Mouse (Mus musculus): Measurements from ENCODE around the gene Nifk. TPM values are rescaled to one million over a fixed set of nuclear protein-coding genes. Genes with fewer than 3 reads are reported as not detected.

Nifk gene
- polyA plus RNA-seq (2017; shearing (Covaris generic)): 10 to 100 TPM; 55.6 to 61.0 (median 60.9) TPM

- ATAC-seq: peak; percentile 99
These were observed at the start of gene Nifk for GRCm38 (mm10) chr1:118321661-118322201. Nifk (plus strand) TSS chr1:118321839.

- ATAC-seq: no peak
These were observed 46.5 kb upstream of the Nifk start for GRCm38 (mm10) chr1:118275139-118275538.

GRCm38 (mm10) chr1:118292291-118292690, 29.3 kb upstream of the Nifk start:
- ATAC-seq: no peak

- no peak for ATAC-seq
These were observed 27.4 kb upstream of the Nifk start for GRCm38 (mm10) chr1:118294192-118294591.

- no peak for ATAC-seq
These were observed 26.8 kb upstream of the Nifk start for GRCm38 (mm10) chr1:118294826-118295225.

- ATAC-seq: no peak
These were observed 25.0 kb upstream of the Nifk start for GRCm38 (mm10) chr1:118296673-118297072.

GRCm38 (mm10) chr1:118297719-118298118, 23.9 kb upstream of the Nifk start:
- no peak for ATAC-seq

GRCm38 (mm10) chr1:118310780-118311621, 10.6 kb upstream of the Nifk start:
- ATAC-seq: peak; percentile 85

- no peak for ATAC-seq
These were observed 9.9 kb upstream of the Nifk start, which contains the start of gene Tsn for GRCm38 (mm10) chr1:118311622-118312326. Tsn (minus strand) TSS chr1:118311739.

GRCm38 (mm10) chr1:118320696-118321095, 943 bp upstream of the Nifk start:
- ATAC-seq: no peak

- ATAC-seq: no peak
These were observed 13.4 kb downstream of the Nifk start for GRCm38 (mm10) chr1:118334749-118335713.

- peak; percentile 50 for ATAC-seq
These were observed 14.2 kb downstream of the Nifk start for GRCm38 (mm10) chr1:118335847-118336246.

GRCm38 (mm10) chr1:118337921-118338320, 16.3 kb downstream of the Nifk start:
- ATAC-seq: no peak

GRCm38 (mm10) chr1:118343649-118344435, 22.2 kb downstream of the Nifk start:
- ATAC-seq: no peak

- no peak for ATAC-seq
These were observed 28.3 kb downstream of the Nifk start for GRCm38 (mm10) chr1:118349922-118350321.

GRCm38 (mm10) chr1:118359071-118359761, 37.6 kb downstream of the Nifk start:
- ATAC-seq: no peak

GRCm38 (mm10) chr1:118367970-118368369, 46.3 kb downstream of the Nifk start:
- ATAC-seq: peak; percentile 35

GRCm38 (mm10) chr1:118368721-118369461, 47.3 kb downstream of the Nifk start:
- ATAC-seq: no peak

GRCm38 (mm10) chr1:118377784-118378183, 56.1 kb downstream of the Nifk start:
- ATAC-seq: no peak
